Mouse (Mus musculus): Measurements from ENCODE around the gene Ms4a4b.
"Not testable (repeated sequence)": the region's sequence is repeated elsewhere in the genome, so short reads cannot be mapped to it uniquely, and the experiment has no call there.

- TF ChIP-seq POLR2A, EP300 (IDR thresholded peaks at IDR 0.05; ENCODE audit: insufficient read depth, low read depth, low read length): not testable (repeated sequence)
These were observed 21.4 kb downstream of the Ms4a4b start for GRCm38 (mm10) chr19:11464795-11465194.
